Mouse (Mus musculus) brain, embryonic 14.5 days (tissue): Measurements from ENCODE around the gene Rtkn2. TPM values are rescaled to one million over a fixed set of nuclear protein-coding genes. Genes with fewer than 3 reads are reported as not detected.

ENCODE experiments used
- DNase-seq: peaks from one replicate; pipeline ENCODE4 v3.0.0-alpha.2; 2011; ENCODE audit warnings: low read depth
- CTCF ChIP-seq: fragments of 200-500 bp; IDR thresholded peaks from 2 replicates; pipeline ENCODE4 v1.5.1; 2012; ENCODE audit warnings: inconsistent platforms, mild to moderate bottlenecking, moderate library complexity, borderline replicate concordance; ENCODE audit not compliant: insufficient read depth, insufficient read length; ENCODE audit errors: extremely low read depth
- POLR2A ChIP-seq: fragments of 200-500 bp; IDR thresholded peaks from 2 replicates; pipeline ENCODE4 v1.6.1; 2012; ENCODE audit warnings: mild to moderate bottlenecking, inconsistent platforms, borderline replicate concordance; ENCODE audit not compliant: poor library complexity, insufficient read depth, insufficient read length, severe bottlenecking; ENCODE audit errors: extremely low read depth
- polyA plus RNA-seq: library from polyadenylated mRNA; depleted of rRNA; stranded (reverse); fragments of >200 nt; gene quantifications from 2 replicates; pipeline ENCODE4 v1.2.3, GENCODE M21; 2012

Rtkn2 gene
- polyA plus RNA-seq, 1 experiment: 2.7 TPM

GRCm38 (mm10) chr10:67964060-67964459, 15.3 kb upstream of the Rtkn2 start:
- peak; percentile 43 for DNase-seq
- no peak for TF ChIP-seq CTCF
- no peak for TF ChIP-seq POLR2A

DNA sequence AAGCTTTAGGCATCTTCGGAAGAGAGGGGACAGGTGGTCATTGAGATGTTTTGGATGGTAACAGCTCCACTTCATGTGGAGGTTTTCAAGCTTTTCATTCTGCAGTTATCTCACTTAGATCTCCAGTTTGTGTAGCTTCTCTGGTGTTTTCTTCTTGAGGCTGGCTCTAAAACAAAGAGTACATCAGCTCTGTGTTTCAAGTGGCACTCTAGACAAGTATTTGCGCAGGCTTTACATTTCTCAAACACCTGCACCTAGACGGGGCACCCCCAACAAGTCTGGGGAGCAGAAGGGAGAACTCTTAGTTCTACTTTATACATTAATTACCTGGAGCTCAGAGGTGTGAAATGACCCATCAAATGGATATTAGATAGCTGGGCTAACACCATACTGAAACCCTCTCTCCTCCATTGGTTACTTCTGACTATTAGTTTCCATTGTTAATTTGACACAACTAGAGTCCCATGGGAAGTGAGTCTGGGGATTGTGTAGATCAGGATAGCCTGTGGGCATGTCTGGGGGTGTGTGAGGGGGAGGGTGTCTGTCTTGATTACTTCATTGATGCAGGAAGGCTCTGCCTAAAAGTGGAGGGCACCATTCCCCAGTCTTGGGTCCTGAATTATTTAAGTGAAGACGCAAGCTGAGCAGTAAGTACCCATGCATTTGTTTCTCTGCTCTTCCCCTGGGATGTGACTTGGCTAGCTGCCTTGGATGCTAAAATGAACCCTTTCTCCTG, 14.0 kb upstream of the Rtkn2 start:
- peak; percentile 41 for DNase-seq
- TF ChIP-seq CTCF (no peak), POLR2A (no peak)

GRCm38 (mm10) chr10:67966102-67966501, 13.3 kb upstream of the Rtkn2 start:
- DNase-seq: no peak
- TF ChIP-seq CTCF (no peak), POLR2A (no peak)

DNA sequence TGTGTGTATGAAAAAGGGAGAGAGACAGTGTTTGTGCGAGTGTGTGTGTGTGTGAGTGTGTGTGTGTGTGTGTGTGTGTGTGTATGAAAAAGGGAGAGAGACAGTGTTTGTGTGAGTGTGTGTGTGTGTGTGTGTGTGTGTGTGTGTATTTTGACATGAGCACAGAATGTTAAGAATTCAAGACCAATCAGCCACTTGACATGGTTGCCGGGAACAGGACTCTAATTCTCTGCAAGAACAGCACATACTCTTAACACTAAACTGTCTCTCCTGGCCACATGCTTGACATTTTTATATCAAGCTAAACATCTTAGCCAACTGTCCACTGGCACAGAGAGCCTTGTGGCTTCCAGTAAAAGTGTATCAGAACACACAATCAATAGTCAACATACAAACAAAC, 12.4 kb upstream of the Rtkn2 start:
- DNase-seq: no peak
- no peak for TF ChIP-seq POLR2A
- no peak for TF ChIP-seq CTCF

GRCm38 (mm10) chr10:67971166-67971796, 8.1 kb upstream of the Rtkn2 start:
- DNase-seq: no peak
- no peak for TF ChIP-seq CTCF
- no peak for TF ChIP-seq POLR2A

DNA sequence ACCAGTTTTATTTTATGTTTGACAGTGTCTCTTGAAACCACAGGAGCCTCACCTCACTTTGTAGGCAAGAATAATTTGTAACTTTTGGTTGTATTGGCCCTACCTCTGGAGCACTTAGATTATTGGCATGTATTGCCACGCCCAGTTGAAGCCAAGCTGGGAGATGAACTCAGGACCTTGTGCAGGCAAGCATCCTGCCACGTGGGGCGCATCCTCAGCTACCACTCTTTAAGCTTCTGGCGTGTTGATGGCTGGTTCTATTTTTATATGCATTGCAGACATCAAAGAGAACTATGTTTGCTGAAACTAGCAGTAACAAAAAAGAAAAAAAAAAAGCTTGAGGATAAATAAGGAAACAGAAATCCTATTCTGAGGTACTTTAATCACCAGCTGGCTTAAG, 2.1 kb upstream of the Rtkn2 start:
- TF ChIP-seq CTCF (no peak), POLR2A (no peak)
- no peak for DNase-seq

GRCm38 (mm10) chr10:67983776-67984175, 4.4 kb downstream of the Rtkn2 start:
- TF ChIP-seq CTCF (no peak), POLR2A (no peak)
- no peak for DNase-seq

GRCm38 (mm10) chr10:67984271-67984943, 5.0 kb downstream of the Rtkn2 start:
- peak; percentile 79 for DNase-seq
- TF ChIP-seq CTCF (peak; percentile 81; the same call in 1 of the 2 replicates), POLR2A (no peak)

DNA sequence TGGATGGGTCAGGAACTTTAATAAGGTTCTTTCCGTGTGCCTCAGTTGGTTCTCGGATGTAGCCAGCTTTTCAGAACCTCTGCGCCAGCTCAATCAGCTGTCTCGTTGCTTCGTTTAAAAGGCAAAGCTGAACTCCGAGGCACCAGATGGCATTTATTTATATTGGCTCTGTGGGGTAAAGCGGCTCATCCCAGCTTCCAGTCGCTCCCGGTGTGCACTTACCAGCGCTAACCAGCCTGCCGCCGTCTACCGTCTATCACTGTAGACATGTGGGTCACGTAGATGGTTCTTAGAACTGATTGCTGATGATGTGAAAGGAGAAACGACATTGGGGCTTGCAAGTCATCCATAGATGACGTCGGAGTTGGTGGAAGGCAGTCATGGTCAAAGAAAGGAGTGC, 5.7 kb downstream of the Rtkn2 start:
- no peak for TF ChIP-seq CTCF
- TF ChIP-seq POLR2A: no peak
- DNase-seq: peak; percentile 54

DNA sequence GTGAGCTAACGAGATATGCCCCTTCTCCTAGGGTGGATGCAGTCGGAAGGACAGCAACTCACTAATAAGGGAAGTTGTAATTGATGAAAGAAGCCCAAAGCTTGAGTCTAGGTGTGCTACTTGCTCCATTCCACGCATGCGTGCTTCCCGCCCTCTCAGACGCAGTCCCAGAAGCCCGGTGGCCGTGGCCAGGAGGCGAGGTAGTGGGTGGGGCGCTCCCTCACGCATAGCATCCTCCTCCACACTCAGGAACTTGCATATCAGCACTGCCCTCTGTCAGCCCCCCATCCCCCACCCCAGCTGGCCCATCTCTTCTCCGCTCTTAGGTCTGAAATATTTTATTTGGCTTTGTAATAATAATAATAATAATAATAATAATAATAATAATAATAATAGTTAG, 16.0 kb downstream of the Rtkn2 start:
- no peak for DNase-seq
- TF ChIP-seq POLR2A: no peak
- TF ChIP-seq CTCF: no peak

GRCm38 (mm10) chr10:67996171-67996570, 16.8 kb downstream of the Rtkn2 start:
- peak; percentile 53; the same call in 1 of the 2 replicates for TF ChIP-seq CTCF
- no peak for TF ChIP-seq POLR2A
- peak; percentile 76 for DNase-seq
